Mouse (Mus musculus) midbrain, embryonic 11.5 days (tissue): ENCODE measurements around the gene Gm11559. TPM values are rescaled to one million over a fixed set of nuclear protein-coding genes. Genes with fewer than 3 reads are reported as not detected.
"Not testable (repeated sequence)": the region's sequence is repeated elsewhere in the genome, so short reads cannot be mapped to it uniquely, and the experiment has no call there.

Experiments used
- ATAC-seq: fragments of 200-750 bp; cut with Nextera tagmentation; 2 replicates; pipeline ENCODE4 v1.8.0; 2017; ENCODE audit warnings: moderate TSS enrichment, moderate library complexity; ENCODE audit not compliant: low FRiP score
- DNase-seq: peaks from one replicate; pipeline ENCODE4 v3.0.0; 2015; ENCODE audit warnings: low spot score; ENCODE audit errors: missing footprints
- H3K27ac ChIP-seq: fragments of 300-500 bp; sonication (generic); 2 replicates; pipeline ENCODE4 v1.5.1; 2014; ENCODE audit warnings: low read depth, low read length
- H3K27me3 ChIP-seq: fragments of 300-500 bp; sonication (generic); 2 replicates; pipeline ENCODE4 v1.6.1; 2014; ENCODE audit warnings: mild to moderate bottlenecking, low read length, moderate library complexity, mixed read lengths; ENCODE audit not compliant: control insufficient read depth, insufficient read depth
- H3K36me3 ChIP-seq: fragments of 300-500 bp; sonication (generic); 2 replicates; pipeline ENCODE4 v1.6.1; 2014; ENCODE audit warnings: mild to moderate bottlenecking, low read length, moderate library complexity, mixed read lengths; ENCODE audit not compliant: control insufficient read depth, insufficient read depth
- H3K4me1 ChIP-seq: fragments of 300-500 bp; sonication (generic); 2 replicates; pipeline ENCODE4 v1.6.1; 2014; ENCODE audit warnings: low read length; ENCODE audit not compliant: control insufficient read depth, insufficient read depth
- H3K4me2 ChIP-seq: fragments of 300-500 bp; sonication (generic); 2 replicates; pipeline ENCODE4 v1.6.1; 2014; ENCODE audit warnings: mild to moderate bottlenecking, moderate library complexity
- H3K4me3 ChIP-seq: fragments of 300-500 bp; sonication (generic); 2 replicates; pipeline ENCODE4 v1.5.1; 2014; ENCODE audit warnings: low read depth, low read length
- H3K9ac ChIP-seq: fragments of 300-500 bp; sonication (generic); 2 replicates; pipeline ENCODE4 v1.6.1; 2014; ENCODE audit warnings: low read length
- H3K9me3 ChIP-seq: fragments of 300-500 bp; sonication (generic); 2 replicates; pipeline ENCODE4 v1.6.1; 2016; ENCODE audit warnings: low read length; ENCODE audit not compliant: control insufficient read depth
- WGBS: fragments of 180-500 bp; shearing (Covaris S2); extraction: QIAGEN DNeasy Blood & Tissue Kit; methylation state at CpG from one replicate; pipeline ENCODE4 v1.1.7; 2014; 5-methylcytosine and 5-hydroxymethylcytosine counted together
- polyA plus RNA-seq: library from polyadenylated mRNA; unstranded; fragments of >200 nt; fragmentation: Nextera tagmentation; extraction: Ambion mirVana; gene quantifications from 2 replicates; pipeline ENCODE4 v1.2.1, GENCODE M21; 2014

The Gm11559 gene
- polyA plus RNA-seq, 1 experiment from 2014 or later = not detected

DNA sequence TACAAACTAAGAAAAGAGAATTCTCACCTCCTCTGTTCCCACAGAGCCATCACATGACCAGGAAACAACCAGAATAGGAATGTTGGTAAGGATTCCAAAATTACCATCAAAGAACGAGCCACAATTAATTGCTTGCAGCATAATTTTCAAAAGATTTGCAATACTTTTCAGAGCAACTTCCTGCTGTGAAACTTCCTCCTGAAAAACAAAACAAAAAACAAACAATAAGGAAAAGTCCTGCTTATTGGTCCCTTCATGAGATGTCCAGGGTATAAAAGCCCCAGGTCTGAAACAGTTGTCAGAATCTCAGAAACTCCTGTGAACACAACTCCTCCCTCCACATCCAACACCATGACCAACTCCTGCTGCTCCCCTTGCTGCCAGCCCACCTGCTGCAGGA lies 8.8 kb downstream of the Gm11559 start, which contains the start of gene Krtap9-1:
Gene Krtap9-1, plus strand, starts transcription at position 301 of the 400 bp plus-strand sequence.
- WGBS = 85% methylated on average over 1 of the region's 1 CpGs
- not testable (repeated sequence) for H3K4me2 ChIP-seq, H3K9ac ChIP-seq, H3K27me3 ChIP-seq, H3K27ac ChIP-seq, H3K4me1 ChIP-seq, ATAC-seq, H3K9me3 ChIP-seq, DNase-seq, H3K4me3 ChIP-seq, H3K36me3 ChIP-seq

DNA sequence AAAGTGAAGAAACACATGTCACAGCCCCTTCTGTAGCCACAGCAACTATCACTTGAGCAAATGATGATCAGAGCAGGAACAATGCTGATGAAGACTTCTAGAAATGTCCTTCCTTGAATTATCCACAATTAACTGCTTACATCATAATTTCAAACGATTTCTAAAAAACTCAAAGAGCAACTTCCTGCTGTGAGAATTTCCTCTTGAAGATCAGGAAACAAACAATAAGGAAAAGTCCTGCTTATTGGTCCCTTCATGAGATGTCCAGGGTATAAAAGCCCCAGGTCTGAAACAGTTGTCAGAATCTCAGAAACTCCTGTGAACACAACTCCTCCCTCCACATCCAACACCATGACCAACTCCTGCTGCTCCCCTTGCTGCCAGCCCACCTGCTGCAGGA lies 14.6 kb downstream of the Gm11559 start, which contains the start of gene Gm11567:
Gene Gm11567, plus strand, starts transcription at position 301 of the 400 bp plus-strand sequence.
- not testable (repeated sequence) for DNase-seq, H3K4me3 ChIP-seq, H3K4me1 ChIP-seq, H3K27ac ChIP-seq, H3K36me3 ChIP-seq, ATAC-seq, H3K9me3 ChIP-seq, H3K4me2 ChIP-seq, H3K9ac ChIP-seq, H3K27me3 ChIP-seq
- WGBS = 56% methylated on average over 1 of the region's 1 CpGs

GRCm38 (mm10) chr11:99907620-99908019 lies 43.3 kb downstream of the Gm11559 start, which contains the start of gene Krtap31-1:
Gene Krtap31-1 (plus strand): TSS chr11:99907920.
- Histone ChIP-seq H3K27me3 (no peaks in the 10 kb centered on the region), H3K4me2 (no peak within 1 kb of the TSS), H3K9me3 (no peaks in the 10 kb centered on the region), H3K4me3 (no peak within 1 kb of the TSS), H3K27ac (no peak within 1 kb of the TSS), H3K36me3 (no peaks in the 10 kb centered on the region), H3K4me1 (no peaks in the 10 kb centered on the region), H3K9ac (no peak within 1 kb of the TSS)
- ATAC-seq (no peak), DNase-seq (no peak)
- WGBS = 80% methylated on average over 2 of the region's 2 CpGs

- Histone ChIP-seq H3K36me3 (no peaks in the 10 kb centered on the region), H3K27me3 (no peaks in the 10 kb centered on the region), H3K9me3 (no peaks in the 10 kb centered on the region), H3K27ac (no peak within 1 kb of the TSS), H3K4me2 (no peak within 1 kb of the TSS), H3K4me1 (no peaks in the 10 kb centered on the region), H3K9ac (no peak within 1 kb of the TSS), H3K4me3 (no peak within 1 kb of the TSS)
- no peak for DNase-seq
- no peak for ATAC-seq
- WGBS = 87% methylated on average over 3 of the region's 3 CpGs
Measured at GRCm38 (mm10) chr11:99914451-99914850, 50.2 kb downstream of the Gm11559 start, which contains the start of gene Gm11565. Gene Gm11565 (plus strand): TSS chr11:99914751.

Other genes with a start within 250 kb of the Gm11559 start
- not detected in 2 replicates for gene Krtap2-4, start 249.6 kb upstream of the Gm11559 start, polyA plus RNA-seq
- gene Gm11562, start 244.0 kb upstream of the Gm11559 start, polyA plus RNA-seq = not detected in 2 replicates
- gene Krtap4-1, start 236.2 kb upstream of the Gm11559 start, polyA plus RNA-seq = not detected in 2 replicates
- not detected in 2 replicates for gene Krtap4-2, start 229.4 kb upstream of the Gm11559 start, polyA plus RNA-seq
- not detected in 2 replicates for gene Krtap4-7, start 220.4 kb upstream of the Gm11559 start, polyA plus RNA-seq
- gene Gm11555, start 214.2 kb upstream of the Gm11559 start, polyA plus RNA-seq = not detected in 2 replicates
- not detected in 2 replicates for gene Gm11563, start 205.5 kb upstream of the Gm11559 start, polyA plus RNA-seq
- gene Krtap4-6, start 198.5 kb upstream of the Gm11559 start, polyA plus RNA-seq = not detected in 2 replicates
- not detected in 2 replicates for gene Gm14190, start 173.7 kb upstream of the Gm11559 start, polyA plus RNA-seq
- gene Gm14180, start 130.2 kb upstream of the Gm11559 start, polyA plus RNA-seq = not detected in 2 replicates
- not detected in 2 replicates for gene Gm11595, start 91.6 kb upstream of the Gm11559 start, polyA plus RNA-seq
- gene Krtap4-8, start 83.8 kb upstream of the Gm11559 start, polyA plus RNA-seq = not detected in 2 replicates
- gene Krtap4-9, start 79.3 kb upstream of the Gm11559 start, polyA plus RNA-seq = not detected in 2 replicates
- gene Gm11596, start 71.0 kb upstream of the Gm11559 start, polyA plus RNA-seq = not detected in 2 replicates
- not detected in 2 replicates for gene Gm11569, start 65.5 kb upstream of the Gm11559 start, polyA plus RNA-seq
- gene Gm11554, start 60.0 kb upstream of the Gm11559 start, polyA plus RNA-seq = not detected in 2 replicates
- not detected in 2 replicates for gene Krtap4-13, start 54.6 kb upstream of the Gm11559 start, polyA plus RNA-seq
- not detected in 2 replicates for gene Gm11564, start 48.8 kb upstream of the Gm11559 start, polyA plus RNA-seq
- not detected in 2 replicates for gene 2300003K06Rik, start 26.4 kb upstream of the Gm11559 start, polyA plus RNA-seq
- not detected in 2 replicates for gene Krtap4-16, start 12.9 kb upstream of the Gm11559 start, polyA plus RNA-seq
- gene Gm11568, start 6.6 kb upstream of the Gm11559 start, polyA plus RNA-seq = not detected in 2 replicates
- not detected in 2 replicates for gene Krtap9-1, start 8.9 kb downstream of the Gm11559 start, polyA plus RNA-seq
- gene Gm11567, start 14.7 kb downstream of the Gm11559 start, polyA plus RNA-seq = not detected in 2 replicates
- gene Krtap31-1, start 43.4 kb downstream of the Gm11559 start, polyA plus RNA-seq = not detected in 2 replicates
- gene Gm11565, start 50.3 kb downstream of the Gm11559 start, polyA plus RNA-seq = not detected in 2 replicates
- gene Krtap31-2, start 71.8 kb downstream of the Gm11559 start, polyA plus RNA-seq = not detected in 2 replicates
- not detected in 2 replicates for gene Krtap9-5, start 84.0 kb downstream of the Gm11559 start, polyA plus RNA-seq
- not detected in 2 replicates for gene Krtap29-1, start 114.6 kb downstream of the Gm11559 start, polyA plus RNA-seq
- gene Krtap16-1, start 122.1 kb downstream of the Gm11559 start, polyA plus RNA-seq = not detected in 2 replicates
- gene Krtap17-1, start 129.5 kb downstream of the Gm11559 start, polyA plus RNA-seq = not detected in 2 replicates
- not detected in 2 replicates for gene Krt33a, start 151.7 kb downstream of the Gm11559 start, polyA plus RNA-seq
- not detected in 2 replicates for gene Krt33b, start 165.4 kb downstream of the Gm11559 start, polyA plus RNA-seq
- gene Krt34, start 177.1 kb downstream of the Gm11559 start, polyA plus RNA-seq = not detected in 2 replicates
- not detected in 2 replicates for gene Krt31, start 186.1 kb downstream of the Gm11559 start, polyA plus RNA-seq
- not detected in 2 replicates for gene Krt32, start 223.8 kb downstream of the Gm11559 start, polyA plus RNA-seq
- not detected in 2 replicates for gene Krt35, start 231.8 kb downstream of the Gm11559 start, polyA plus RNA-seq
- not detected in 2 replicates for gene Krt36, start 241.2 kb downstream of the Gm11559 start, polyA plus RNA-seq